Mouse (Mus musculus): Measurements from ENCODE around the gene Tfeb. TPM values are rescaled to one million over a fixed set of nuclear protein-coding genes. Genes with fewer than 3 reads are reported as not detected.

The Tfeb gene
- polyA plus RNA-seq, 1 experiment from 2014 or later = 3.0 TPM

DNA sequence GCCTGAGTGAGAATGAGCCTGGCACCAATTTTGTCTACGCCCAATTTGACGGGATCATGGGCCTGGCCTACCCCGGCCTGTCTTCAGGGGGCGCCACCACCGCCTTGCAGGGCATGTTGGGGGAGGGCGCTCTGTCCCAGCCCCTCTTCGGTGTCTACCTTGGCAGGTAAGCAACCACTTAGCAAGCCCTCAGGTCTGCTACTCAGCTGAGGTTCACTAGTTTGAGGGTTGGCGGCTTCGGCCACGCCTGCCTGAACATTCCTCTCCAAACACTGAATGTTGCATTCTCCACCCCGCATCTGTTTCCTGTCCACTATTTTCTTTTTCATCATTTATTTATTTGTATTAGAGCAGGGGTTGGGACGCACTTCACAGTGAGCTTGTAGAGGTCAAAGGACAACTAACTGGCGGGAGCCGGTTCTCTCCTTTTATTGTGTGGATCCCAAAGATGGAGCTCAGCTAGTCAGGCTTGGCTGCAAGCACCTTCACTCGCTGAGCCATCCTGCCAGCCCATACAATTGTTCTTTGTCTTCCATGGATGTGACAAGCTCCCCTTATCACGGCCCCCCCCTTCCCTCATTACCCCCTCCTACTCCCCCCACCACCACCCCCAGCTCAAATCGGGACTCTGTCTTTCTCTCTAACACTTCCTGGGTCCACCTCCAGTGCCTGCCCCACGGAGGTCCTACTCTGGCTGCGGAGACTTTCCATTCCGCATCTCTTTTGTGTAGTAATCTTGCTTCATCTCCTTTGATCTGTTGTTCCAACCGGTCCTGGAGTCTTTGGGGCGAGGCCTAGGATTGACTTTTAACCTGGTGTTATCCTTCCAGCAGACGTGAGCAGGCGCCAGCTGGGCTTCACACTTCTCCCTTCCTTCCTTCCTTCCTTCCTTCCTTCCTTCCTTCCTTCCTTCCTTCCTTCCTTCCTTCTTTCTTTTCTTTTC is 5.9 kb upstream of the Tfeb start:
- H3K36me3 ChIP-seq (ENCODE audit: control insufficient read depth, insufficient read depth, low read length) = no peaks in the 10 kb centered on the region
- no peaks in the 10 kb centered on the region for H3K4me1 ChIP-seq (ENCODE audit: control insufficient read depth, insufficient read depth, low read length)
- no peaks in the 10 kb centered on the region for H3K27me3 ChIP-seq (ENCODE audit: control insufficient read depth, insufficient read depth, low read depth, low read length)
- no peak overlapping the region for H3K9ac ChIP-seq (ENCODE audit: low read depth, low read length)
- H3K4me2 ChIP-seq (ENCODE audit: low read length) = no peak overlapping the region
- no peak overlapping the region for H3K4me3 ChIP-seq (ENCODE audit: low read depth, low read length)
- WGBS = 49% methylated on average over 24 of the region's 24 CpGs
- no peak overlapping the region for H3K27ac ChIP-seq (ENCODE audit: low read length)
- H3K9me3 ChIP-seq (replicated peaks; ENCODE audit: control insufficient read depth, low read length, poor library complexity, severe bottlenecking) = no peaks in the 10 kb centered on the region
- ATAC-seq = no peak

DNA sequence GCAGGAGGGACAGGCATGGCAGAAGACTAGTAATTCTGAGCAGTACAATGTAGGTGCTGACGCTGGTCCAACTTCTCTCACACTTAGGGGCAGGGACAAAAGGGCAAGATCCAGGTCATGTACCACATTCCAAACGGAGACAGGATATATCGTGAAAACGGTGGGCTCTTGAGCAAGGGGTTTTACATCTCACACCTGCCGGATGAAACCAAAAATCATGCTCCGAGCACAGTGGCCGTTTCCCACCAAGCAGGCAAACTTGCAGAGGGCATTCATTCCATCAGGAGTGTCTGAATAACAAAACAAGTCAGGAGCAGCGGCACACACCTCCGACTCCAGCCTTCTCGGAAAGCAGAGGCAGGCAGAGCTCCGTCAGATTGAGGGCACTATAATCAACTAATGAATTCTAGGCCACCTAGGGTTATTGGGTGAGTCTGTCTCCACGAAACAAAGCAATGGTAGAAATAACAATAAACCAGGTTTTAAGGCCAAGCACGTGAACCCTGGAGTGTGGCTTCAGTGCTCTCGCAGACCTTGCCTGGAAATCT is 1.2 kb upstream of the Tfeb start:
- no peak overlapping the region for H3K27ac ChIP-seq (ENCODE audit: low read length)
- no peak overlapping the region for H3K4me3 ChIP-seq (ENCODE audit: low read depth, low read length)
- peaks cover 17% of the 10 kb centered on the region for H3K27me3 ChIP-seq (ENCODE audit: control insufficient read depth, insufficient read depth, low read depth, low read length)
- no peak overlapping the region for H3K9ac ChIP-seq (ENCODE audit: low read depth, low read length)
- no peaks in the 10 kb centered on the region for H3K36me3 ChIP-seq (ENCODE audit: control insufficient read depth, insufficient read depth, low read length)
- H3K4me1 ChIP-seq (ENCODE audit: control insufficient read depth, insufficient read depth, low read length) = peaks cover 15% of the 10 kb centered on the region
- H3K4me2 ChIP-seq (ENCODE audit: low read length) = no peak overlapping the region
- H3K9me3 ChIP-seq (replicated peaks; ENCODE audit: control insufficient read depth, low read length, poor library complexity, severe bottlenecking) = no peaks in the 10 kb centered on the region
- 78% methylated on average over 14 of the region's 14 CpGs for WGBS
- ATAC-seq = no peak

DNA sequence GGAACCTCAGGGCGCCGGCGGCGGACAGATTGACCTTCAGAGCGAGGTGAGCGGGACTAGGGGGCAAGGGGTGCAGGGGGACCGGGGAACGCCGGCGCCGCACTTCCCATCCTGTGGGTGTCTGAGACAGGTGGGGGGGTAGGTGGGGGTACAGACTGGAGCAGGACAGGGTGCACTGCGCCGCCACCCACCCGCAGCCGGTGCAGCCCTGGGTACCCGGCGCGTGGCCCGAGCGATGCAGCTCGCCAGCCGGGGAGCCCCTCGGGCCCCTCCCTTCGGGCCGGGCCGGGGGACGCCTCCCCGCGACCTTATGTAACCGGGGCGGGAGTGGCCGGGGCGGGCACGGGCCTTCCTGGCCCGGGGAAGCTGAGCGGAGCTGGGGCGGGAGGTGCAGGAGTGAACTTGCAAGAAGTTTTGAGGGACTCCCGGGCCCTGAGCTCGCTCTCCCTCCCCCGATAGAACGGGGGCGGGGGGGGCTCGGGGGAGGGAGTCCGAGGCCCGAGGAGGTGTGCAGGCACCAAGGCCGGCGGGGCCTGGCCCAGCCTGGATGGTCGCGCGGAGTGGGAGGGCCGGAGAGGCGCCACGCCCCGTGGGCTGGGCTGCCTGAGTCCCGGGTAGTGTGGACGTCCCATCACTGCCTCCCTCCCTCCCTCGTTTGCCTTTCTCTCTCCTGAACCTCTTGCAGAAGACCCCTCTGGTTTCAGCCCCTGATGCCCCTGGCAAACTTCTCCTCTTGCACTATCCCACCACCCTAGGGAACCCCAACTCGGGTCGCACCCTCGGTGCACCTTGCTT is 638 bp downstream of the Tfeb start:
- Histone ChIP-seq H3K9me3 (replicated peaks; ENCODE audit: control insufficient read depth, low read length, poor library complexity, severe bottlenecking) (no peaks in the 10 kb centered on the region), H3K4me3 (ENCODE audit: low read depth, low read length) (peak overlapping the region; percentile 65), H3K27me3 (ENCODE audit: control insufficient read depth, insufficient read depth, low read depth, low read length) (peaks cover 17% of the 10 kb centered on the region), H3K4me1 (ENCODE audit: control insufficient read depth, insufficient read depth, low read length) (peaks cover 15% of the 10 kb centered on the region), H3K27ac (ENCODE audit: low read length) (no peak overlapping the region), H3K36me3 (ENCODE audit: control insufficient read depth, insufficient read depth, low read length) (no peaks in the 10 kb centered on the region), H3K9ac (ENCODE audit: low read depth, low read length) (peak overlapping the region; percentile 68), H3K4me2 (ENCODE audit: low read length) (peak overlapping the region; percentile 94)
- under 1% methylated on average over 35 of the region's 60 CpGs for WGBS
- ATAC-seq = peak; percentile 78

DNA sequence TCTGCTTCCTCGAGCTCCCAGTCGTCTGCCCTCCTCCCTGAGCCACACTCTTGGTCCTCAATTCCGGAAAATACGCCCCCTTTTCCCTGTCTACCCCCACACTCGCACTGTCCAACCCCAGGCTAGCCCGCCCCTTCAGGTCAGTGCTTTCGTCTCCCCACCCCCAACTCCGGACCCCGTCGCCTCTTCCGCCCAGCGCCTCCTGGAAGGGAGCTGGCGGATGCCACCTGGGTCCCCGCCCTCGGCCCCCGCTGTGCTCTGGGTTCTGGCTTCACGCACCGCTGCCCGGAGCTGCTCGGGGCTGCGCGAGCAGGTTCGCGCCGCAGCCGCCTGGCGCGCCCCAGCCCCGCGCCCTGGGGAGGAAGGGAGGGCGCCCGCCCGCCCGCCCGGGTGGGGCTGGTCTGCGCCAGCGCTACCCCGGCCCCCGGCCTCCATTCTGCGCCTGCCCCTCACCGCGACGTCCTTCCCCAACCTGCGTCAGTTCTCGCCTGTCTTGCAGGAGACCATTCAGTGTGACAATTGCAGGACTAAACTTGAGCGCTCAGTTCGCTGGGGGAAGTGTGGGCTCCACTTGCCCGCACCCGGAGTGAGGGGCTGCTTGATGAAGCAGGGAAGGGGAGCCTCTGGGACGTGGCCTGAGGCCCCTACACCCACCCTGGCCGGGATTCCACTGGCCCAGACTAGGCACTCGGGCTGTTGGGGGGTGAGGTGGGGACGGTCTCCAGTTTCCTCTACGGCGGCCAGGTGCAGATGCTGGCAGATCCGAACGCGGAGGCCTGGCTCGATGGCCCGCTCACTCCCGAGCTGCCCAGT is 1.4 kb downstream of the Tfeb start:
- Histone ChIP-seq H3K36me3 (ENCODE audit: control insufficient read depth, insufficient read depth, low read length) (no peaks in the 10 kb centered on the region), H3K4me3 (ENCODE audit: low read depth, low read length) (peak overlapping the region; percentile 65), H3K9ac (ENCODE audit: low read depth, low read length) (peak overlapping the region; percentile 60), H3K4me2 (ENCODE audit: low read length) (peak overlapping the region; percentile 94), H3K9me3 (replicated peaks; ENCODE audit: control insufficient read depth, low read length, poor library complexity, severe bottlenecking) (no peaks in the 10 kb centered on the region), H3K27ac (ENCODE audit: low read length) (no peak overlapping the region), H3K4me1 (ENCODE audit: control insufficient read depth, insufficient read depth, low read length) (peaks cover 15% of the 10 kb centered on the region), H3K27me3 (ENCODE audit: control insufficient read depth, insufficient read depth, low read depth, low read length) (peaks cover 17% of the 10 kb centered on the region)
- ATAC-seq = peak; percentile 30
- WGBS = under 1% methylated on average over 40 of the region's 61 CpGs

DNA sequence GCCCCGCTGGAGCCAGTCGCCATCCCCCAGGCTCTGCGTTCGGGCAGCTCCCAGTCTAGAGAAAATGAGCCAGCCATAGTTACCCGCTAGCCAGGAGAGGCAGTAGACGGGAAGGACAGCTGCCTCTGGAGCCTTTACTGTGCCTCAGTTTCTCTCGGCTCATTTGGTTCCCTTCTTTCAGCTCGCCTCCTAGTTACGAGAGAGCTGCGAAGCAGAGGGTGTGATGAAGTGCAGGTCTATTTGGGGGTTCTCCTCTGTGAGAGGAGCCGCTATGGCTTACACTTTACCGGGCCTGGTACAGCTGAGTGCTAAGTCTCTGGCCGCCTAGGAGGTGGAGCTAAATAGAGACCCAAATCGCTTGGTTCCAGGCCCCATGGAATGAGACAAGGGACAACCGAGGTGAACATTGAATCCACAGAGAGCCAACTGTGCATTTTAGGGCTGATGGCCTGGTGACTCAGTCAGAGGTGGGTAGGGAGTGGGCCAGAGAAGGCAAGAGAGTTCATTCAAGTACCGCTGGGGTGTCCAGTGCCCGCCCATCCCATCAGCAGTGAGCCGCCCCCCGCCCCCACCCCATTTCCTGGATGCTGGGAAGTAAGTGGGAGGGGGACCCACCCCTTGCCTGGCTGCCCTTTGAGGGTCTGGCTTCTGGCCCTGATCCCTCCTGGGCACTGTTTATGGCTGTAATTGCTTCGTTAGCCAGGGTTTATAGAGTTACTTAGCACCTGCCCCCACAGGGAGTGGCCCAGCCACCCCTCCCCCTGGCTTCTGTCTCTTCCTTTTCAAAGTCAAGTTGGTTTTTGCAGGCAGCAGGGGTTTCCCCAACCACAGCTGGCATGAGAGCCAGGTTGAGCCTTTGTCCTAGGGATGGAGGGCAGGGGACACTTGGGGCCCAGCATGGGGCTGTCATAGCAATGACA is 2.3 kb downstream of the Tfeb start:
- Histone ChIP-seq H3K36me3 (ENCODE audit: control insufficient read depth, insufficient read depth, low read length) (no peaks in the 10 kb centered on the region), H3K4me3 (ENCODE audit: low read depth, low read length) (no peak overlapping the region), H3K9me3 (replicated peaks; ENCODE audit: control insufficient read depth, low read length, poor library complexity, severe bottlenecking) (no peaks in the 10 kb centered on the region), H3K4me2 (ENCODE audit: low read length) (peak overlapping the region; percentile 94), H3K9ac (ENCODE audit: low read depth, low read length) (peak overlapping the region; percentile 60; the same call in 1 of the 2 replicates), H3K4me1 (ENCODE audit: control insufficient read depth, insufficient read depth, low read length) (peaks cover 15% of the 10 kb centered on the region), H3K27me3 (ENCODE audit: control insufficient read depth, insufficient read depth, low read depth, low read length) (peaks cover 17% of the 10 kb centered on the region), H3K27ac (ENCODE audit: low read length) (no peak overlapping the region)
- WGBS = 7% methylated on average over 20 of the region's 20 CpGs
- no peak for ATAC-seq

DNA sequence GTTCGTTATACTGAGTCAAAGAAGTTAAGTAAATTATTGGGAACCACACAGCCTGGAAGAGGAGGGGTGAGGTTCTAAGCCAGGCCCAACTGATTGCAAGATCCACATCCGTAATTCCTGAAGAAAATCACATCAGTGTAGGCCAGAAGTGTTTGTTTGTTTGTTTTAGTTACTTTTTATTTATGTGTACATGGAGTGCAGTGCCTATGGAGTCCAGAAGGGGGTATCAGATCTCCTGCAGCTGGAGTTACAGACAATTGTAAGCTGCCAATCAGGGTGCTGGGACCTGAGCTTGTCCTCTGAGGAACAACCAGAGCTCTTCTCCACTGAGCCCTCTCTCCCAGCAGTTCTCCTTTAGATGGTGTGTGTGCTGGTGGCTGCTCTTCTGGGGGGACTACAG is 3.4 kb downstream of the Tfeb start:
- Histone ChIP-seq H3K27me3 (ENCODE audit: control insufficient read depth, insufficient read depth, low read depth, low read length) (peaks cover 17% of the 10 kb centered on the region), H3K27ac (ENCODE audit: low read length) (no peak overlapping the region), H3K36me3 (ENCODE audit: control insufficient read depth, insufficient read depth, low read length) (no peaks in the 10 kb centered on the region), H3K9ac (ENCODE audit: low read depth, low read length) (no peak overlapping the region), H3K9me3 (replicated peaks; ENCODE audit: control insufficient read depth, low read length, poor library complexity, severe bottlenecking) (no peaks in the 10 kb centered on the region), H3K4me1 (ENCODE audit: control insufficient read depth, insufficient read depth, low read length) (peaks cover 15% of the 10 kb centered on the region), H3K4me2 (ENCODE audit: low read length) (no peak overlapping the region), H3K4me3 (ENCODE audit: low read depth, low read length) (no peak overlapping the region)
- WGBS = 53% methylated on average over 2 of the region's 2 CpGs
- no peak for ATAC-seq

DNA sequence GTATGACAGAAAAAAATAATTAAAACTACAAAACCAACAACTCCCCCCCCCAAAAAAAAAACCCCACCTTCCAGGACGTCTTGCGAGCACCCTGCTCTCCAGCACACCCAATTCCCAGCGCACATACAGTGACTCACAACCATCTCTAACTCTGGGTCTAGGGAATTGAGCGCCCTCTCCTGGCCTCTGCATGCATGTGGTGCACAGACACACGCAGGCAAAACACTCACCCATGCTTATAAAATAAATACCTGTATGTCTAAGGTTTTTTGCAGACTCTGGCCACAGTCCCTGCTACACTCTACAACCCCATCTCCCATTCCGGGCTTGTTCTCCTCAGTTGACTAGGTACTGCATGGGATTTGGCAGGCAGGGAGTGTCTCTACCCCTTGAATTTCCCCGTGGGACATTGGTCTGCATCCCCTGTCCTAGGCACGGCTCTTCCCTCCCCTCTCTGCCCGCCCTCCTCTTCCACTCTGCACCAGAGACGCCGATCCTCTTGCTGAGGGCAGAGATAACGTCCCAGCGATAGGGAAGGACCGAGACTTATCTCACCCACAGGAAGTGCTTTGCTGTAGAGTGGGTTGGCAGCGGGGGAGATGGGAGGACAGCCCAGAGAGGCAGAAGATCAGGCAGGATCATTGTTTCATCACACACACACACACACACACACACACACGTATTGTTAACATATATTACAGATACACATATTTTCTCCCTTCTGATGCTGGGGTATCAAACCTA is 6.3 kb downstream of the Tfeb start:
- Histone ChIP-seq H3K4me2 (ENCODE audit: low read length) (no peak overlapping the region), H3K4me3 (ENCODE audit: low read depth, low read length) (no peak overlapping the region), H3K36me3 (ENCODE audit: control insufficient read depth, insufficient read depth, low read length) (no peaks in the 10 kb centered on the region), H3K4me1 (ENCODE audit: control insufficient read depth, insufficient read depth, low read length) (peaks cover 5% of the 10 kb centered on the region), H3K9me3 (replicated peaks; ENCODE audit: control insufficient read depth, low read length, poor library complexity, severe bottlenecking) (no peaks in the 10 kb centered on the region), H3K27ac (ENCODE audit: low read length) (no peak overlapping the region), H3K9ac (ENCODE audit: low read depth, low read length) (no peak overlapping the region), H3K27me3 (ENCODE audit: control insufficient read depth, insufficient read depth, low read depth, low read length) (peaks cover 7% of the 10 kb centered on the region; the same call in 1 of the 2 replicates)
- ATAC-seq = no peak
- 56% methylated on average over 16 of the region's 16 CpGs for WGBS
